Mouse (Mus musculus): Measurements from ENCODE around the gene Nat8f5. TPM values are rescaled to one million over a fixed set of nuclear protein-coding genes. Genes with fewer than 3 reads are reported as not detected.
"Not testable (repeated sequence)": the region's sequence is repeated elsewhere in the genome, so short reads cannot be mapped to it uniquely, and the experiment has no call there.

Nat8f5 gene
- polyA plus RNA-seq, 1 experiment from 2014 or later: not detected

- H3K27ac ChIP-seq: no peak overlapping the region
- H3K36me3 ChIP-seq: no peaks in the 10 kb centered on the region
- H3K9ac ChIP-seq (replicated peaks): no peak overlapping the region
- H3K4me2 ChIP-seq: no peak overlapping the region
- ATAC-seq (ENCODE audit: insufficient number of reproducible peaks, insufficient read depth, low FRiP score, low TSS enrichment, low read depth): no peak
- H3K4me3 ChIP-seq (replicated peaks): no peak overlapping the region
- no peaks in the 10 kb centered on the region for H3K27me3 ChIP-seq
- WGBS: 88% methylated on average over 3 of the region's 3 CpGs
- H3K4me1 ChIP-seq (replicated peaks): no peaks in the 10 kb centered on the region
- H3K9me3 ChIP-seq: no peaks in the 10 kb centered on the region
Measured at GRCm38 (mm10) chr6:85853481-85853880, 32.7 kb upstream of the Nat8f5 start.

GRCm38 (mm10) chr6:85851062-85851773 is 30.4 kb upstream of the Nat8f5 start:
- Histone ChIP-seq H3K9me3 (no peaks in the 10 kb centered on the region), H3K27me3 (no peaks in the 10 kb centered on the region), H3K36me3 (no peaks in the 10 kb centered on the region), H3K4me1 (replicated peaks) (no peaks in the 10 kb centered on the region), H3K4me3 (replicated peaks) (no peak overlapping the region), H3K4me2 (no peak overlapping the region), H3K27ac (no peak overlapping the region), H3K9ac (replicated peaks) (no peak overlapping the region)
- 92% methylated on average over 7 of the region's 7 CpGs for WGBS
- no peak for ATAC-seq (ENCODE audit: insufficient number of reproducible peaks, insufficient read depth, low FRiP score, low TSS enrichment, low read depth)

- Histone ChIP-seq H3K36me3 (no peaks in the 10 kb centered on the region), H3K9ac (replicated peaks) (no peak overlapping the region), H3K9me3 (no peaks in the 10 kb centered on the region), H3K27ac (no peak overlapping the region), H3K27me3 (no peaks in the 10 kb centered on the region), H3K4me3 (replicated peaks) (no peak overlapping the region), H3K4me2 (no peak overlapping the region), H3K4me1 (replicated peaks) (no peaks in the 10 kb centered on the region)
- no peak for ATAC-seq (ENCODE audit: insufficient number of reproducible peaks, insufficient read depth, low FRiP score, low TSS enrichment, low read depth)
- 39% methylated on average over 2 of the region's 2 CpGs for WGBS
Measured at GRCm38 (mm10) chr6:85849240-85849639, 28.5 kb upstream of the Nat8f5 start.

GRCm38 (mm10) chr6:85848140-85848539 is 27.4 kb upstream of the Nat8f5 start:
- Histone ChIP-seq H3K27me3 (no peaks in the 10 kb centered on the region), H3K27ac (no peak overlapping the region), H3K4me2 (no peak overlapping the region), H3K9me3 (no peaks in the 10 kb centered on the region), H3K4me3 (replicated peaks) (no peak overlapping the region), H3K9ac (replicated peaks) (no peak overlapping the region), H3K36me3 (no peaks in the 10 kb centered on the region), H3K4me1 (replicated peaks) (no peaks in the 10 kb centered on the region)
- 89% methylated on average over 4 of the region's 4 CpGs for WGBS
- no peak for ATAC-seq (ENCODE audit: insufficient number of reproducible peaks, insufficient read depth, low FRiP score, low TSS enrichment, low read depth)

- Histone ChIP-seq H3K27me3 (no peaks in the 10 kb centered on the region), H3K4me3 (replicated peaks) (no peak overlapping the region), H3K4me1 (replicated peaks) (no peaks in the 10 kb centered on the region), H3K4me2 (no peak overlapping the region), H3K27ac (no peak overlapping the region), H3K9me3 (no peaks in the 10 kb centered on the region), H3K9ac (replicated peaks) (no peak overlapping the region), H3K36me3 (no peaks in the 10 kb centered on the region)
- 57% methylated on average over 1 of the region's 1 CpGs for WGBS
- no peak for ATAC-seq (ENCODE audit: insufficient number of reproducible peaks, insufficient read depth, low FRiP score, low TSS enrichment, low read depth)
Measured at GRCm38 (mm10) chr6:85846921-85847320, 26.1 kb upstream of the Nat8f5 start.

GRCm38 (mm10) chr6:85843677-85844458 is 23.1 kb upstream of the Nat8f5 start:
- not testable (repeated sequence) for H3K9me3 ChIP-seq; H3K4me3 ChIP-seq (replicated peaks); H3K36me3 ChIP-seq; H3K27ac ChIP-seq; H3K9ac ChIP-seq (replicated peaks); H3K4me2 ChIP-seq; H3K4me1 ChIP-seq (replicated peaks); H3K27me3 ChIP-seq; ATAC-seq (ENCODE audit: insufficient number of reproducible peaks, insufficient read depth, low FRiP score, low TSS enrichment, low read depth)
- WGBS: 76% methylated on average over 25 of the region's 25 CpGs

GRCm38 (mm10) chr6:85839982-85840381 is 19.2 kb upstream of the Nat8f5 start:
- ATAC-seq (ENCODE audit: insufficient number of reproducible peaks, insufficient read depth, low FRiP score, low TSS enrichment, low read depth): no peak
- Histone ChIP-seq H3K36me3 (no peaks in the 10 kb centered on the region), H3K4me1 (replicated peaks) (no peaks in the 10 kb centered on the region), H3K27ac (no peak overlapping the region), H3K9me3 (no peaks in the 10 kb centered on the region), H3K9ac (replicated peaks) (no peak overlapping the region), H3K4me2 (no peak overlapping the region), H3K27me3 (no peaks in the 10 kb centered on the region), H3K4me3 (replicated peaks) (no peak overlapping the region)
- 64% methylated on average over 4 of the region's 4 CpGs for WGBS

- H3K4me1 ChIP-seq (replicated peaks): no peaks in the 10 kb centered on the region
- ATAC-seq (ENCODE audit: insufficient number of reproducible peaks, insufficient read depth, low FRiP score, low TSS enrichment, low read depth): no peak
- H3K4me2 ChIP-seq: no peak overlapping the region
- H3K27me3 ChIP-seq: no peaks in the 10 kb centered on the region
- H3K9ac ChIP-seq (replicated peaks): no peak overlapping the region
- H3K9me3 ChIP-seq: no peaks in the 10 kb centered on the region
- H3K4me3 ChIP-seq (replicated peaks): no peak overlapping the region
- no peaks in the 10 kb centered on the region for H3K36me3 ChIP-seq
- 84% methylated on average over 8 of the region's 8 CpGs for WGBS
- no peak overlapping the region for H3K27ac ChIP-seq
Measured at GRCm38 (mm10) chr6:85838674-85839073, 17.9 kb upstream of the Nat8f5 start.

GRCm38 (mm10) chr6:85837307-85837706 is 16.5 kb upstream of the Nat8f5 start:
- H3K36me3 ChIP-seq; ATAC-seq (ENCODE audit: insufficient number of reproducible peaks, insufficient read depth, low FRiP score, low TSS enrichment, low read depth); H3K4me1 ChIP-seq (replicated peaks); H3K27ac ChIP-seq; H3K9me3 ChIP-seq; H3K27me3 ChIP-seq; H3K4me3 ChIP-seq (replicated peaks); H3K9ac ChIP-seq (replicated peaks): not testable (repeated sequence)
- WGBS: 32% methylated on average over 12 of the region's 12 CpGs
- H3K4me2 ChIP-seq: peak overlapping the region; percentile 27; the same call in 1 of the 2 replicates

GRCm38 (mm10) chr6:85836827-85837226 is 16.1 kb upstream of the Nat8f5 start:
- not testable (repeated sequence) for H3K36me3 ChIP-seq; H3K9ac ChIP-seq (replicated peaks); H3K4me3 ChIP-seq (replicated peaks); H3K27ac ChIP-seq; H3K4me1 ChIP-seq (replicated peaks); H3K9me3 ChIP-seq; H3K4me2 ChIP-seq; ATAC-seq (ENCODE audit: insufficient number of reproducible peaks, insufficient read depth, low FRiP score, low TSS enrichment, low read depth); H3K27me3 ChIP-seq
- 24% methylated on average over 9 of the region's 9 CpGs for WGBS

GRCm38 (mm10) chr6:85836098-85836497 is 15.3 kb upstream of the Nat8f5 start:
- not testable (repeated sequence) for ATAC-seq (ENCODE audit: insufficient number of reproducible peaks, insufficient read depth, low FRiP score, low TSS enrichment, low read depth); H3K27me3 ChIP-seq; H3K9me3 ChIP-seq; H3K9ac ChIP-seq (replicated peaks); H3K36me3 ChIP-seq; H3K27ac ChIP-seq; H3K4me1 ChIP-seq (replicated peaks); H3K4me3 ChIP-seq (replicated peaks); H3K4me2 ChIP-seq
- 85% methylated on average over 5 of the region's 5 CpGs for WGBS

Data from limb, embryonic 12.5 days (tissue).